Mouse (Mus musculus) olfactory bulb, adult 2 months (tissue): ENCODE results near the gene Anapc15.

Experiments used
- CTCF ChIP-seq: fragments of 200-500 bp; IDR thresholded peaks from 2 replicates; pipeline ENCODE4 v1.5.1; 2012; ENCODE audit warnings: low read depth, mild to moderate bottlenecking, low read length, moderate library complexity; ENCODE audit not compliant: insufficient read depth
- POLR2A ChIP-seq: fragments of 200-500 bp; IDR thresholded peaks from 2 replicates; pipeline ENCODE4 v1.6.1; 2012; ENCODE audit warnings: mild to moderate bottlenecking, low read depth, low read length, moderate library complexity; ENCODE audit not compliant: insufficient read depth

- TF ChIP-seq CTCF: no peak
- TF ChIP-seq POLR2A: no peak
Measured at GRCm38 (mm10) chr7:101937569-101937968, 74.1 kb downstream of the Anapc15 start.
